ENCODE assay signal across 11 mouse cellular contexts in the genomic region with DNA sequence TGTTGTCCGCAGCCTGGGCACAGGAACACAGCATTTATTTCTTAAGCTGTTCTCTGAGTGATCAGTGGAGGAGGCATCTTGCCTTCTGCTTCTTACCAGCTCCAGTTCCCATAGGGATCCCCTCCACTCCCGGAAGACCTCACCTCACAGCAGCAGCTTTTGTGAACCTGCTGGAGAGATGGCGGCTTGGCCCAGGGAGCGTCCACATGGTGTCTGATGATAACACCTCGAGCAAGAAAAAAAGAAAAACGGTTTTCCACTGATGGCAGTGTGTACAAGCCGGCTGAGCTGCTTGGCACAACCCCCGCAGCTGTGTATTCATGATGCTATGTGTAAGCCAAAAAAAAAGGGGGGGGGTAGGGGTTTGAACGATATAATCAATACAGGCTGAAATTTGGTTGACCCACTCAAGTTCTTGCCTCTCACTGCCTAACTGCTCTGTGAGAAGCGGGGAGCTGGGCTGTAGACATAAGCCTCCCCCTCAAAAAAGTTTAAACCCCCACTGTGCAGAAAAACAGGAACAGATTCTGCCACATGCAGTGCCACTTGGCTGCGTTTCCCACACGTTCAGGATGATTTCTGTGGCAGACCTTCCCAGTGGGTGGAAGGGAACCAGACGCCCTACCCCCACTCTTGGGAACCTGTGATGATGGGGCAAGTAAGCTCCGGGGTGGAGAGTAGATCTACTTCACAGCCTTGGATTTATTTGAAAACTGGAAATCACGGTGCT.
DNase-seq lines count a peak whose midpoint lies in the region.
"Had no signal": no experiment of that assay in that cellular context is flagged by ENCODE, and none has a peak within 500 bp of the region (broad histone marks: within the 10 kb centered on the region; RNA-seq: fewer than 3 reads in every experiment).

No protein-coding gene starts in this region.

- intact Hi-C loops in gastrocnemius, postnatal 36 days (cut with DNase I): no loop called here

- peak; percentile 67 to 74 for DNase-seq in left cerebral cortex, adult 18-20 months (ENCODE audit: low spot score in 2 of 2)
- no peak for DNase-seq in left cerebral cortex, adult 11 months (ENCODE audit: low spot score)
- peak; percentile 80 to 85 for DNase-seq in frontal cortex, adult 2 months (ENCODE audit: extremely low spot score in 1 of 2, low spot score in 1 of 2)
- DNase-seq in left cerebral cortex, adult 8-10 months (ENCODE audit: low spot score in 2 of 2): peak; percentile 30 to 75
- peak; percentile 63 to 74 for DNase-seq in right cerebral cortex, postnatal 36 days (ENCODE audit: low spot score in 2 of 2)
- DNase-seq in adrenal gland, adult 2 months: no peak
- DNase-seq in gastrocnemius, postnatal 36 days: no peak
- no peak for DNase-seq in thymus, postnatal 0 days (ENCODE audit: low spot score)
- DNase-seq: embryo, embryonic 11 days; heart, adult 18-20 months; kidney, adult 11 months had no signal

Comparison
In these comparisons a context has a peak if more than half of its experiments do, and no peak if none do; other contexts are left out.
1. DNase-seq: peak in left cerebral cortex, adult 18-20 months (2 of 2), frontal cortex, adult 2 months (2 of 2), left cerebral cortex, adult 8-10 months (2 of 2) and right cerebral cortex, postnatal 36 days (2 of 2); none in left cerebral cortex, adult 11 months (single experiment), adrenal gland, adult 2 months (single experiment), gastrocnemius, postnatal 36 days (0 of 2) and thymus, postnatal 0 days (single experiment).